Mouse (Mus musculus): ENCODE data around the gene Fbxo6.
"Not testable (repeated sequence)": the region's sequence is repeated elsewhere in the genome, so short reads cannot be mapped to it uniquely, and the experiment has no call there.

Fbxo6 gene

DNA sequence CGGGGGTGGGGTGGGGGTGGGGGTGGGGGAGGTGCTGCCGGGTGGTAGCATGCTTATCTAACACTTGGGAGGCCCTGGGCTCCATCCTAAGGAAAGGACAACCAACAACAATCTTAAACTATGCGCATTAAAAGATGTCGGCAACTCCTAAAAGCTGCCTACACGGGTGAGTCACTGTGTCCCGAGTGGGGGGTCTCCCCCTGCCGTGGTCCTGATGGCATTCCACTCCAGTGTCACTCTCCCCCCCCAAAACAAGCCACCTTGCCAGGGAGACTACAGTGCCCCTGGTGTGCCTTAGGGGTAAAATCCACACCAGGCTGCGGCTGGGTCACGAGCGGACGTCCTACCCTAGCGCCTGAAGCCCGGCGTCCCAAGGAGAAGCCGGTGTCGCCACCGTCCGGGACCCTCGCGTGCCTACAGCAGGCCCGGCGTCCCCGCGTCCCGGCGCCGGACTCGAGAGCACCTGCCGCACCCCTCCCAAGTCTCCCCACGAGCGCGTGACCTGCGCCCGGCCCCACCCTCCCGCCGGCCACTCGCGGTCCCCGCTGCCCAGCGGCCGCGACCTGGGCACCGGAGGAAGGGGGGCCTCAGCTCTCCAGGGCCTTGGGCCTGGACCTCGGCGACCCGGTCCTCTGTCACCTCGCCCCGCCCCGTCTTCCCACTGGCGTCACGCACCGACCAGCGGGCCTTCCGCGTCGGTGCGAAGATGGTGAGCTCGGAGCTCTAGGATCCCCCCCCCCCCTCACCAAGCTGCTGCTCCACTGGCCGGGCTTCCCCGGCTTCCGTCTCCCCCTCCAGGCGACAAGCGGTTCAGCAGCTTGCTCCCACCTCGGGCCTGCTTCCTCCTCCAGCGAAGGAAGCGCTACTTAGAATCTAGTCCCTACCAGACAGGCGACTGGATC lies at the start of gene Fbxo6:
Gene Fbxo6, minus strand, starts transcription at position 874 of the 902 bp plus-strand sequence.
- DNase-seq (ENCODE audit: extremely low read depth, low read depth, low spot score): no peak

DNA sequence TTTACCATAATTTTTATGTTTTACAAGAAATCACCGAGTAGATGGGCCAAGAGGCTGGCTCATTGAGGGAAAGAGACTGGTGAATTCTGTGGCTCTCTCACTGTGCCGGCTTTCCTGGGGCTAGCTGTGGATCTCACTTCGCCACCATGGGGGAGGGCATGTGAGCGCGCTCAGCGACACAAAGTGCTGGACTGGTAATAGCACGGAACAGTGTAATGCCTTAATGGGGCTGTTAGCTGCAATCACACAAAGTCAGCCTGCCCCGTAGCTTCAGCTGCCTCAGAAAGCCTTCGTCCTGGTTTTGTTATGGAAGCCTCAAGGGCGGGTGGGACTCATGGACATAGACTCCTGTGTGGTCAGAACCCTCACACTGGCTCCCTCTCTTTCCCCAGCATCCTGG lies 46.8 kb upstream of the Fbxo6 start:
- no peak for DNase-seq (ENCODE audit: extremely low read depth, low read depth, low spot score)

DNA sequence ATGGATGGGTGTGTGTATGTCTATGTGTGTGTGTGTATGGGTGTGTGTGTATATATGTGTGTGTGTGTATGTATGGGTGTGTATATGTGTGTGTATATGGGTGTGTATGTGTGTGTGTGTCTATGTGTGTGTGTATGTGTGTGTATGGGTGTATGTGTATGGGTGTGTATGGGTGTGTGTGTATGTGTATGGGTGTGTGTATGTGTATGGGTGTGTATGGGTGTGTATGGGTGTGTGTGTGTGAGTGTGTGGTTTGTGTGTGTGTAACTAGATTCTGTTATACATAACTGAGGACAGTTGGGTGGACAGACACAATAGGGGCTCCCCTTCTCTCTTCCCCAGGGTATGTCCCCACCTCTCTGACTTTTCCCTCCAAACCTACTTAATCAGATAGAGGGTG lies 42.5 kb upstream of the Fbxo6 start:
- no peak for DNase-seq (ENCODE audit: extremely low read depth, low read depth, low spot score)

DNA sequence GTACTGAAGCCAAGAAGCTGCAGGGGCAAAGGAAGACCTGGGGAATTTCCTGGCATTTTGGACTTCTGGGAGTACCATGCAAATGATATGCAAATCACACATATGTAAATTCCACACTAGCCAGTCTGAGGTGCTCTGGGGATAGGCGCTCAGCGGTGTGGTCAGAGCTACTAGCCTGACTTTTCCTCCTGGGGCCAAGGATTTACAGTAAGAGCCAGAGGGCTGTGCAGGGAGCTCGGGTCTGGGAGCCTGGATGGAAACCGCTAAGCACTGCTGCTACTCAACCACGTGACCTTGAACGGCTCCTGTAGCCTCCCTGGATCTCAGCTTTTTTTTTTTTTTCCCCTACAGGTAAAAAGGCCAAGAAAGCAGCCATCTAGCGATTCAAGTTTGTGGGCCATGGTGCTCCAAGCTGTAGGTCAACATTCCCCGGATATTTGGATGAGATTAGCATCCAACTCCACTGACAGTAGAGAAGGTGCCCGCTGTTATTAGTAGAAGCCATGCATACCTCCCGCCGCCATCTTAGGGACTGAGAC lies 40.8 kb upstream of the Fbxo6 start:
- DNase-seq (ENCODE audit: extremely low read depth, low read depth, low spot score): no peak

DNA sequence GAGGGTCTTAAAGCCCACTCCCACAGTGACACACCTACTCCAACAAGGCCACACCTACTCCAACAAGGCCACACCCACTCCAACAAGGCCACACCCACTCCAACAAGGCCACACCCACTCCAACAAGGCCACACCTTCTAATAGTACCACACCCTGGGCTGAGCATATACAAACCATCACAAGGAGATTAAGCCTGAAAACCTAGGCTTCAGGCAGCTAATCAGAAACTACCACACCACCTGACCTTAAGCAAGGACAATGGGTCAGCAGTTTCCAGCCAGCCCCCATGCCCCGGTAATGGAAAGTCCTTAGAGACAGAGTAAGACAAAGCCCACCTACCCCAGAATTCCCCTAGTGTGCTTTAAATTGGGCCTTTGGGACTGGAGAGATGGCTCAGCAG lies 36.8 kb upstream of the Fbxo6 start:
- DNase-seq (ENCODE audit: extremely low read depth, low read depth, low spot score): not testable (repeated sequence)

DNA sequence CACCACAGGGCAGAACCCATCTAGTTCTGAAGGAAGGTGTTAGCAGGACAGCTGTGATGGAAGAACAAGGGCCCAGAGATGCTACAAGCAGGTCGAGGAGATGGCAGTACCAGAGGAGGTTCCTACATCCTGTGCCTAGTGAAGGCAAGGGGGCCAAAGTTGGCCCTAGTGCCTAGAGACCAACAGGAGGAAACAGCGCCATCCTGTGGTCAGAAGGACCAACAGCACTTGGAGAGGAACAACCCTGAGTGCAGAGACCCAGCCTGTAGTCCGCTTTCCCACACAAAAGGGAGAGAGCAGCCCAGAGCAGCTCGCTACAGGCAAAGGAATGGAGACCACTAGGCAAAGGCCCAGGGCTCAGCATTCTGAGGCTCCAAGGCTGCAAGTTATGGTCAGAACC lies 33.9 kb upstream of the Fbxo6 start:
- no peak for DNase-seq (ENCODE audit: extremely low read depth, low read depth, low spot score)

DNA sequence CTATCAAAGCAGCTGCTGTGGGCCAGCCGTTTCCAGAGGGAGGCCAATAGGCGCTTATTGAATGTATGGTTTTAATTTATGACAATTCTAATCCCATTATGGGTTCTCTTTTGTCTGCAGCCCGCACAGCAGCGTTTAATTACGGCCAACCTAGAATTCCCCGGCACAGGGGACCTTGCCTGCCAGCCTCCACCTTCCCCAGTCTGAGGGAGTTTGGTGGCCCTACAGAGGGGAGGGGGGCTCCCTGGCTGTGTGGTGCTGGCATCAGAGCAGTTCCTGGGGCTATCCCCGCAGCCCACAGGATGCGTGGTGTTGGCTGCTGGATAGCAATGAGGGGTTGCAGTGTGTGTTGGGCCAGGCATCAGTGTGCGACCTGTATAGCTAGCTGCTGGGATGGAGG lies 32.6 kb upstream of the Fbxo6 start:
- DNase-seq (ENCODE audit: extremely low read depth, low read depth, low spot score): no peak

DNA sequence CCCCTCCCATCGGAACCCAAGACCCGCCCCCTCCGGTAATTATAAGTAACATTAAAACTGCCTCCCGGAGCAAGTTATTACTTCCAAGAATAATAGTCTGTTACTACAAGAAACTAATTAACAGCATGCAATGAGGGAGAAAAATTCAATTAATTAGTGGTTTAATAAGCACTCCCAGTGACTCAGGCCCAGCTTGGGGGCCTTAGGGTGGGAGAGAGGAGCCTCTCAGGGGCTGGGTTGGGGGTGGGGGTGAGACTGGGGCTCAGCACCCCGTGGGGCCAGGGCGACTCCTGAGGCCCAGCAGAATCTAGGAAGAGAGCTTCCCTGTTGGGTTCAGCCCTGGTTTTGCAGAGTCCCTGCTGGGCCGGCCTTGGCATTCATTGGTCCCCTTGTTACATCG lies 30.4 kb upstream of the Fbxo6 start:
- no peak for DNase-seq (ENCODE audit: extremely low read depth, low read depth, low spot score)

DNA sequence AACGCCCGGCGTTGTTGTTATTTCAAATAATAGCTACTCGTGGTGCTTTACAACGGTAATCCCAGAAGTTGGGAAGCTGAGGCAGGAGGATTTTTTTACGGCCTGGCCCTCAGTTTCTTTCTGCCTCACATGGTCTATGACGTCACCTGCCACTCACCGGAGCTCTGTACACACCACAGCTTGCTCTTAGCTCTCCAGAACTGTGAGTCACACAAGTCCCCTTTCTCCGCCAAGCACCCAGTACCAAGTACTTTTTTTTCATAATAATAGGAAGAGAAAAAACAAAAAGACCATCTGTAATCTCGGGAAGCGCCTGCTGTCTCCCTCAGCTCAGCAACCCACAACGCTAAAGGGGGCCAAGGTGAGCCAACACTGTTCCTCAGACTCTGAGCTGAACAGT lies 29.5 kb upstream of the Fbxo6 start:
- DNase-seq (ENCODE audit: extremely low read depth, low read depth, low spot score): no peak

DNA sequence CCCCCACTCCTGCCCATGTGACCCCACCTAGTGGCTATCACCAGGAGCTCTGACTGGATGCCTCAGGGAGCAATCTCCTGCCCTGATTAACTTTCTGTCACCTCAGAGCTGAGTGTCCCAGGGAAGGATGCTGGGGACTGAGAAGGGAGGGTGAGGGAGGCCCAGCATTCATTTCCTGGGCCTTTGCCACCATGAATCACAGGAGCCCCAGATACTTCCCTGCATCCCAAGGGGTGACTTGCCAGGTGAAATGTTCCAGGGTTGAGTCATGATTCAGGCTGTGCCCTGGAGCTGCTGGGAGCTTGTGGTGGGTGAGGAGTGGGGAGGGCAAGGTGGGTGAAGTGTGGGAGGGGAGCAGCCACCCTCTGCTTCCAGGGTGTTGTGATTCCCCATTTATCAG lies 25.8 kb upstream of the Fbxo6 start:
- DNase-seq (ENCODE audit: extremely low read depth, low read depth, low spot score): no peak

DNA sequence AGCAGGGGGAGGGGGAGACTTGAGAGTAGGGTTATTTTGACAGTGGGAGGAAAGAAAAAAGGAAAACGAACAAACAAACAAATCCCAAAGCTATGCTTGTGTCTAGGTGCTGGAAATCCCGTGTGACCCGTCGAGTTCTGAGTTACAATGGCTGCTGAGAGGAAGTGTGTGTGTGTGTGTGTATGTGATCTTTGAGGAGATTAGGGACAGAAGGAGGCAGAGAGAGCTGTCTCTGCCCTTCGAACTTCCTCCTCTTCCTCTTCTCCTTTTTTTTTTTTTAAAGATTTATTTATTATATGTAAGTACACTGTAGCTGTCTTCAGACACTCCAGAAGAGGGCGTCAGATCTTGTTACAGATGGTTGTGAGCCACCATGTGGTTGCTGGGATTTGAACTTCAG lies 24.7 kb upstream of the Fbxo6 start:
- not testable (repeated sequence) for DNase-seq (ENCODE audit: extremely low read depth, low read depth, low spot score)

DNA sequence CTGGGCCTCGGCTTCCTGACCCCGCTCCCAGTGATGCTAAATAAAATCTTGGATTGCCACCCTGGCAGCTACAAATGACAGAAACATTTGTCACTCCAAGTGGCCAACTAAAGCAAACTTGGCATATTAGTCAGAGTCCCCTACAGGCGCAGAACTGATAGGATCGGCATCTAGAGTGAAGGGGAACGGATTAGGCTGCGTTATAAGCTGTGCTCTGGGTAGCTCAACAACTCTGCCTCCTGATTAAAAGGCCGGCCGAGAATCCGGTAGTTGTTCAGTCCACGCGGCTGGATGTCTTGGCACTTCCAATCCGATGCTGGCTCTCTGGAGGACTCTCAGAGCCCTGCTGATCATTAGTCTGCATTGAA lies 22.5 kb upstream of the Fbxo6 start:
- no peak for DNase-seq (ENCODE audit: extremely low read depth, low read depth, low spot score)

DNA sequence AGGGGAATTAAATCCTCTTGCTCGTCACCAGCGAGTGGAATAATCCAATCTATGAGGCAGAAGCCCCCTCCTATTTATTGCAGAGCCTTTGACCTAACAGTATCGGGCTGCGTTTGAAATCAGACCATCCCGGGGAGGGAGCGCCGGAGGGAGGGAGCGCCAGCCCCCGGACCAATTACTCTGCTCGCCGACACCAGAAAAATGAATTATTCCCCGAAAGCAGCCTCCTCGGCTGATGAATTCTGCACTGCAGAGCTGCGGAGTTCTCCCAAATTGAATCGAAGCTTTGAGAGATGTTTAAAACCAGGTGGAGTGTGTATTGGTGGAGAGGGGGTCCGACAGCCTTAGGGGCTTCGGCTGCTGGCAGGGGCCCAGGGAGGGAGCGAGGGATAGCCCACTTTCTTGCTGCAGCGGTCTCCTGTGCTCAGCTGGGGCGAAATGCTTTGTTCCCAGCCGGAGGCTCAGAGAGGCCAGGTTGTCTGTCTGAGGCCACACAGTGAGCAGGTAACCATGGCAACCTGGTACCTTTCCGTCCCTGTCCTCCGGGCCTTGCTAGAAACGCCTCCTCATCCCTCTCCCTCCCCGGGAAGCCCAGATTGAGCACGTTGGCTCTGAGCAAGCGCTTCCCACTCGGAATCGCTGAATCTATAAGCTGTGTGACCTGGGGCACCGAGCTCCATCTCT lies 22.0 kb upstream of the Fbxo6 start:
- DNase-seq (ENCODE audit: extremely low read depth, low read depth, low spot score): no peak

DNA sequence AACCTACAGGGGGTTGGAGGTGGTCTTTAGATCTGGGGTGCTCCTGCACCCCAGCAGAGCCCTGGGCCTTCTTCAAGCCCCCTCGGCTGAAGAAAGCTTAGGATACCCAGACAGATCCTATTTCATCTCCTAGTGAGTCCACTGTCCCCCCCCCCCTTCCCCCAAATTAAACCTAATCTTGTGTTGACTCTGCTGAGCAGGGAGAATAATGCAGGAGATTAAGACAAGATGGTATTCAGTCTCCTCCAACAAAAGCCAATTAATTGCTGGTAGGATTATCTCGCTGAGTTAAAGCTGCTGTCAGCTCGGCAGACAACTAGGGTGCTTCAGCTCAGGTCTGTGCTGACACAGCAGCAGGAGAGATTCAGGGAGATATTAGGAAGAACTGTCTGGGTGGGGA lies 19.3 kb upstream of the Fbxo6 start:
- DNase-seq (ENCODE audit: extremely low read depth, low read depth, low spot score): no peak

DNA sequence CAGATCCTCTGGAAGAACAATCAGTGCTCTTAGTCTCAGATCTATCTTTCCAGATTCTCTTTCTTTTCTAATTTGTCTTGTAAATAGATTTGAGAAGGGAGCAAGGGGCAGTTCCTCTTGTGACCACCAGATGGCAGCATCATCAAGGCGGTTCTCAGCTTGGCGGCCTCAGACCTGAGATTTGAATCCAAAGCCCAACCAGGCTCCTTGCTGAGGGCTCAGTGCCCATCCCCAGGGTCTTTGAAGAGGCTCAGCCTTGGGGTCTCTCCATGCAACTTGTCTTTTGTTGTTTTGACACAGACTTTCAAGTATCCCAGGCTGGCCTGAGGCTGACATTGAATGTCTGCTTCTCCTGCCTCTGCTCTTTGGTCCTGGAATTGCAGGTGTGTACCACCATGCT lies 18.9 kb upstream of the Fbxo6 start:
- no peak for DNase-seq (ENCODE audit: extremely low read depth, low read depth, low spot score)

DNA sequence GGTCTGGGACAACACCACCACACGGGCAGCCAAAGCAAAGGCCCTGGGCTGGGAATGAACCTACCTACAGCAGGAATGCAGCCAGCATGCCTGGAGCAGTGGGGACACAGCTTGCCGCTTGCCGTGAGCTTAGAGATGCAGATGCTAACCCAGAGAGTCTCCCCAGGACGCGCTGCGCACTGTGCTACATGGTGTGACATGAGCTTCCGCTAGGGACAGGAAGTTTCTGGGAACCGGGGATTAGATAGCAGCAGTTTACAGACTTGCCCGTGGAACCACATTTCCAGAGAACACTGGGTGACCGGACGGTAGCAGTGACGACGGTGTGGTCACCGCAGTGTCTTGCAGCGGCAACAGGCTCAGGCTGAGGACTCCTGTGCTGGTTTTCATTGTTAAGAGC lies 17.6 kb upstream of the Fbxo6 start:
- DNase-seq (ENCODE audit: extremely low read depth, low read depth, low spot score): no peak

DNA sequence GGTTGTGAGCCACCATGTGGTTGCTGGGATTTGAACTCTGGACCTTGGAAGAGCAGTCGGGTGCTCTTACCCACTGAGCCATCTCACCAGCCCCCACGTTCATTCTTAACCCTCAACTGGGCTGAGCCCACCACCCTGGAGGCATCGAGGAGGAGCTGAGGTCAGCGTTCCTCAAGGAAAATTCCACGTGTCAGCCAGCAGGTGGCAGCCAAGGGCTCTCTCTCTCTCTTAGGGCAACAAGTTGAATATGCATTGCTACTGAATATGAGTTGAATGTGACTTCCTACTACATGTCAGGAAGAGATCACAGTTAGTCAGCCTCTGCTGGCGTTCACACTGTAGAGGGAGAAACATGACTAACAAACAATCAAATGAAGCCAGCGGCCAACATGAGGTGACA lies 16.3 kb upstream of the Fbxo6 start:
- no peak for DNase-seq (ENCODE audit: extremely low read depth, low read depth, low spot score)

DNA sequence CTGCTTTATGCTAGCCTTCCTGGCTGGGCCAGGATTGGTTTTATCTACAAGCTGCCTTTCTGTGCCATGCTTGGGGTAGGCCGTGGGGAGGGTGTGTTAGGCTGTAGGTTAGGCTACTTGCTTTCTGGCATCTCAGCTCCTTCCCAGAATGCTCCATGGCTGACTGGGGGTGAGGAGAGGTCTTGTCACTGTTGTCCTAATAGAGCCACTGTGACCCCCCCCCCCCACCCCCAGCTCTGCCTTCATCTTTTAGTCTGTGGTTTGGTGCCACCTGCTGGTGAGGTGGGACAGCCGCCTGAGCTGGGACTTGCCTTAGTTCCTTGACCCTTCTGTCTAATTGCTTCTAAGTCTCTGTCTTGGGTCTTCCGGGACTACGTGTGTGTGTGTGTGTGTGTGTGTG lies 15.0 kb upstream of the Fbxo6 start:
- DNase-seq (ENCODE audit: extremely low read depth, low read depth, low spot score): no peak

DNA sequence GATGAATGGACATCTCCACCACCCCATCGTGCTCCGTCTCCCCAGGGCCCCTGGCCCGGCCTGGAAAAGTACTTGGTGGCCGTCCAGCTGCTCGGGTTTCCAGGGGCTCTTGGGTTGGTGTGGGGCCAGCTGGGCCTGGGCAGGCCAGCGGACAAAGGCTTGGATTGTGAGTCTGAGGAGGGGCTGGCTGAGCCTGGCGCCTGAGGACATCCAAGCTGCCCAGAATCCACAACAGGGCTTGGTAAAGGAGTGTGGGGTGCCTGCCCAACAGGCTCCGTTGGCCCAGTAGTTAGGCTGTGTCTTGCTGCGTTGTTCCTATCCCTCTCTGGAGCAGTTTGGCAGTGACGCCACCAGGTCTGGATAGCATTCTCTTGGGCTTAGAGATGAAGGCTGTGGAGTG lies 14.5 kb upstream of the Fbxo6 start:
- DNase-seq (ENCODE audit: extremely low read depth, low read depth, low spot score): no peak

DNA sequence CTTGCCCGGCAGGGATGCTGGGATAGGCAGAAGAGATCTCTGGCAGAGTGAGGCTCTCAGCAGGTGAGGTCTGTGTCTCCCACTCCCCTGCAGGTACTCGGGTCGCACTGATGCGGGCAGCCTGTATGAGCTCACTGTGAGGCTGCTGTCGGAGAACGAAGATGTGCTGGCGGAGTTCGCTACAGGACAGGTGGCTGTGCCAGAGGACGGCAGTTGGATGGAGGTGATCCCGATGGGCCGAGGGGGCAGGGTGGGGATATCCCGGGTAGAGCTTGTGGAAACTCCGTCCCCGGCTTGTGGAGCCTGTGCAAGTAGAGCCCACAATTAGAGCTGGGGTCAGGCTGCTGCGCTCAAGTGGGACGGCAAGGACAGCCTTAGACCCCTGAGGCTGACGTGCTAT lies 13.6 kb upstream of the Fbxo6 start:
- DNase-seq (ENCODE audit: extremely low read depth, low read depth, low spot score): no peak

DNA sequence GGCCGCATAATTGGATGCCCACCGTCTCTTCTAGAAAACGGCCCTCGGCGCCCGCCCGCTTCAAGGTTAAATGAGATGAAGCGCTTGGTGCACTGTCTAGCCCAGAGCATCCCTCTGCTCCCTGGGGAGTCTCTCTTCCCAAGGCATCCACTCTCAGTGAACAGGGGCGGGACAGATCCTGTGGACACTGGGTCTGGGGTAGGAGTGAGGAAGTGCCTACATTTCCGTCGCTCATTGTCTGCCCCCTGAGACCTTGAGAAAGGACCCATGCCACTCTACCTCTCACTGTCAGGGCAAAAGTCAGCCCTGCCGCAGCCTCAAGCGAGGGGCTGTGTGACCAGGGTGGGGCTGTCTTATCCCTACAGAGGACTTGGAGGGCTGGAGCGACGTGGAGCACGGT lies 12.5 kb upstream of the Fbxo6 start:
- no peak for DNase-seq (ENCODE audit: extremely low read depth, low read depth, low spot score)

DNA sequence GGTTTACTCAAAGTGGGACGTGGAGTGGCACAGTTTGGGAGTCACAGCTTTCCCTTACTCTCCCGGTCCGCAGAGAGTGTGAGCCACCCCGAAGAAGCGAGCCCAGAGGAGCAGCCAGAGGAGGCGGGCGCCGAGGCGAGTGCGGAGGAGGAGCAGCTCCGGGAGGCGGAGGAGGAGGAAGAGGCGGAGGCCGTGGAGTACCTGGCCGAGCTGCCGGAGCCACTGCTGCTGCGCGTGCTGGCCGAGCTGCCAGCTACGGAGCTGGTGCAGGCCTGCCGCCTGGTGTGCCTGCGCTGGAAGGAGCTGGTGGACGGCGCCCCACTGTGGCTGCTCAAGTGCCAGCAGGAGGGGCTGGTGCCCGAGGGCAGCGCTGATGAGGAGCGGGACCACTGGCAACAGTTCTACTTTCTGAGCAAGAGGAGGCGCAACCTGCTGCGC lies 12.1 kb upstream of the Fbxo6 start:
- no peak for DNase-seq (ENCODE audit: extremely low read depth, low read depth, low spot score)

Measured in fat pad, adult 2 months (tissue).